Mouse (Mus musculus): ENCODE data around the gene Frmpd4.

GRCm38 (mm10) chrX:168350431-168350830 lies 226.6 kb downstream of the Frmpd4 start:
- TF ChIP-seq POLR2A (IDR thresholded peaks at IDR 0.05; ENCODE audit: insufficient read length, low read depth): no peak
- no peak for TF ChIP-seq CEBPB (IDR thresholded peaks at IDR 0.05; ENCODE audit: insufficient read depth, poor library complexity, severe bottlenecking)
- TF ChIP-seq USF1 (IDR thresholded peaks at IDR 0.05; ENCODE audit: low read depth): no peak
- TF ChIP-seq MYOG (IDR thresholded peaks at IDR 0.05; ENCODE audit: control insufficient read depth in 1 of 3, insufficient read depth in 1 of 3, insufficient read length in 2 of 3, low read depth in 2 of 3): no peak

All from myocyte (in vitro differentiated cells).